Mouse (Mus musculus) megakaryocyte progenitor cell, adult 5-6 weeks (primary cell): ENCODE data around the gene R3hdm1. TPM values are rescaled to one million over a fixed set of nuclear protein-coding genes. Genes with fewer than 3 reads are reported as not detected.
"Not testable (repeated sequence)": the region's sequence is repeated elsewhere in the genome, so short reads cannot be mapped to it uniquely, and the experiment has no call there.

Experiments used
- ATAC-seq: replicated peaks from 2 replicates; pipeline ENCODE4 v1.8.0; 2016; ENCODE audit warnings: mild to moderate bottlenecking, moderate TSS enrichment, inconsistent platforms; ENCODE audit not compliant: poor library complexity
- total RNA-seq, 2 experiments: library from RNA; stranded (forward) in 1 of 2; stranded (reverse) in 1 of 2; fragments of 157-497, 149-512 nt in 1 of 2; fragments of 200-1000 nt in 1 of 2; gene quantifications; 2 replicates each; pipeline versions ENCODE4 v1.2.3 to v1.2.4; 2015 to 2017

Gene R3hdm1
- total RNA-seq, 2 experiments from 2014 or later: 34.4 to 192 TPM

DNA sequence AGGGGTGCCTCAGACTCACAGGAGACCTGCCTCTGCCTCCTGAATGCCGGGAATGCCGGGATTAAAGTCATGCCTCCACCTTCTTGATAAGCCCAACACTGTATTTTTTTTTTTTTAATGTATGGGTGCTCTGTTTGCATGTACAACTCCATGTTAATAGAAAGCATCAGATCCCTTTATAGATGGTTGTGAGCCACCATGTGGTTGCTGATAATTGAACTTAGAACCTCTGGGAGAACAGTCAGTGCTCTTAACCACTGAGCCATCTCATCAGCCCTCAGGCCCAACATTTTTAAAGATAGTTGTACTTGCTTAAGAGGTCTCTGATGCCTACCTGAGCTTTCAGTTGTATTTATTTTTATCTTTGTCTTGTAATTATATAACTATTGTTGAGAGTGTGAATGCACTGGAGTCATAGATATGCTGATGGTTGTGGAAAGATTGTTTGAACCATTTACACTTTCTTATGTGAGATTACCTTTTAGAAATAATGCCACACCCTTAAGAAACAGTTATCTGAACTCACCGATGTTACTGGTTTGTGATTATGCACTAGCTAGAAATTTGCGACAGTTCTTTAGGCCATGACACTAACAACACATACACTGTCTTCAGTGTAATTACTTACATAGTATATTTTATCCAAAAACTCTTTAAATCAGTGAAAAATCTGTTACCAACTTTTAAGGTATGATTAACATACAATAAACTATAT lies 18.0 kb downstream of the R3hdm1 start:
- ATAC-seq: peak; percentile 64

DNA sequence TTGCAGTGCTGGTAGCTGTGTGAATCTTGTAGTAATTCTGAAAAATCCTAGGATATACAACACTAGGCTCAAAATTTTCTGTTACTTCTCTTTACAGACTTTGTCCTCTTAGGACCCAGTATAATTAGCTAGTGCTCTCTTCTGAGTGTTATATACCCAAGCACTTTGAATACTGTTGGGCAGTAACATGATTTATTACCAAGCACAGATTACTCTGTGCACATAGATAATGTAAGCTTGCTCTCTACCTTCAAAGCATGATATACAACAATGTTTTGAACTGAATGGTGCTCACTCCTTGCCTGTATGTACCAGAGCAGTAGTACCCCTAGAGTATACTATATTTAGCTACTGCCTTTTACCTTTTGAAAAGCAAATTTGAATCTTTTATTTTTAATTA lies 33.1 kb downstream of the R3hdm1 start:
- ATAC-seq: not testable (repeated sequence)

DNA sequence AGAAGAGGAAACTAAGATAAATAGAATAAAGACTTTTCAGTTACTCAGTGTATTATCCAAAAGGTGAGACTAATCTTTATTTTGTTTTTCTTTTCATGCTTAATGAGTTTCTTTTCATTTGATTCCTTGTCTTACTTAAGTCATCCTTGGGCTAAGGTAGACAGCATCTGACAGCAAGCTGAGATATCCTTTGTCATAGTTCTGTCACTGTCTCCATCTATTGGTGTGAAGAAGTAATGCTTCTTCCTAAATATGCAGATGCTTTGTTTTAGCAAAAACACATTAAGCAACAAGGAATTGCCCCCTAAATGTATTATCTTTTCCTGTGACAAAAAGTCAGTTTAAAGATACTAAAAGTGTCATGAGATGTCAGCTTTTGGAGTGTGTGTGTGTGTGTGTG lies 37.9 kb downstream of the R3hdm1 start:
- ATAC-seq: peak; percentile 69; the same call in 1 of the 2 replicates

DNA sequence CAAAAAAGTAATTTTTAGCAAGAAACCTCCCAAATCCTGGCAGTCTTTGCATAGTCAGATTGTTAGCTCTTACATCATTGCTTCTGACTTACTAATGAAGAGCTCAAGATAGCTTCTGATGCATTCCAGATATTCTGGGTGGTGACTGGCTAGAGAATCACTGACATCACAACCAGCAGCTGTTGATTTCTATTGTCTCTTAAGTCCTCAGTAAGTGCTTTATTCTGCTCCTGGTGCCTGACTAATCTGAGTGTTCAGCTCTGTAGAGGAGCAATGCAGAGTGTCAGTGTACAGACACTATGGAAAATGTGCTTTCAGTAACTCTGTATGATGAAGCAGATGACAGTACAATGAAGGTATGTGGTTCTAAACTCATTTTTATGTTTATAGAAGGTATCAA lies 38.6 kb downstream of the R3hdm1 start:
- ATAC-seq: no peak

DNA sequence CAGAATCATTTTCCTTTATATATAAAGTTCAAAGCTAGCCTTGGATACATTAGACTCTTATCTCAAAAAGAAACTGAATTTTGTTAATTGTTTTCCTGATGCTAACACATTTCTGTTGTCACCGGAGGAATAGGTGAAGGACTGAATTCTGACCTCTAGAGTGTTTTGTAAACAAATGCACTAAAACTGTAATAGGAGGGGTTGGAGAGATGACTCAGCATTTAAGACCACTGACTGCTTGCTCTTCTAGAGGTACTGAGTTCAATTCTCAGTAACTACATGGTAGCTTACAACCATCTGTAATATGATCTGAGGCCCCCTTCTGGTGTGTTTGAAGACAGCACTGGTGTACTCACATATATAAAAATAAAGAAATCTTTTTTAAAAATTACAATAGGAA lies 63.9 kb downstream of the R3hdm1 start:
- no peak for ATAC-seq

DNA sequence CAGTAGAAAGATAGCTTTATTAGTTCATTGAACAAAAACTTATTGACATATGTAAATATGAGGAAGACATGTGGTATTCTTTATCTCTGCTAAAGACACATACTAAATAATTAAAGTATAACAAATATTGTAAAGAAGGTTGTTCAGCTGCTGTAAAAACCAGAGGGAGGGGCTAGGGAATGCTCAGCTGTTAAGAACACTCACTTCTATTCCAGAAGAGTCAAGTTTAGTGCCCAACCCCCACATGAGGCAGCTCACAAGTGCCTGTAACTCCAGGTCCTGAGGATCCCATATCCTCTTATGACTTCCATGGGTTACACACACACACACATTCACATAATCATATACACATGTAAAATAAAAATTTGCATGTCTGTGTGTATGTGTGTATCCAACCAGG lies 67.0 kb downstream of the R3hdm1 start:
- ATAC-seq: no peak

DNA sequence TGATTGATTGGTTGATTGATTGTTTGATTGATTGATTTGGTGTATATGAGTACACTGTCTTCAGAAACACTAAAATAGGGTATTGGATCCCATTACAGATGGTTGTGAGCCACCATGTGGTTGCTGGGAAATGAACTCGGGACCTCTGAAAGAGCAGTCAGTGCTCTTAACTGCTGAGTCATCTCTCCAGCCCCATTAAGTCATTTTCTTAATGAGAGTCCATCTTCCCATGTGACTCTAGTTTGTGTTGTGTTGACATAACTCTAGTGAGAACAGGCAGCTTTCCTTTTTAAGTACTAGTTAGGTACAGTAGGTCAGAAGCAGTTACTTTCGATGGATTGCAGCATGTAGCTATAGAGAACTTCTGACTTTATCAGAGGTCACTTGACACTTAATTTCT lies 88.3 kb downstream of the R3hdm1 start:
- ATAC-seq: no peak

DNA sequence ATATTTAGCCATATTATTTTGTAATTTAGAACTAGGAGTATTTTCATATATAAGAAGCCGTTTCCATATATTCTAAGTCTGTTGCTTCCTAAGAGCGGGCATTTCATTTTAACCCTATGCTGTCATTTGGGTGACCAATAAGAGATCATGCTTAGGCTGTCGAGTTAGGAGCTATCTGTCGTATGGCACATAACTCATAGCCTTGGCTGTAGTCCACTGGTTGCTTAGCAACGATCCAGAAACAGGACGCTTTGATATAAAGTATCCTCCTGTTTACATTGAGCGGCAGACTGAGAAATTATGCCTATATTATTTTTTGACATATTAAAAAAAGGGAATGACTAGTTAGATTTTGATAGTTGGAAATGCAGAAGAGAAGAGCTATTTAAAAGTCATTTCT lies 89.3 kb downstream of the R3hdm1 start:
- ATAC-seq: no peak

DNA sequence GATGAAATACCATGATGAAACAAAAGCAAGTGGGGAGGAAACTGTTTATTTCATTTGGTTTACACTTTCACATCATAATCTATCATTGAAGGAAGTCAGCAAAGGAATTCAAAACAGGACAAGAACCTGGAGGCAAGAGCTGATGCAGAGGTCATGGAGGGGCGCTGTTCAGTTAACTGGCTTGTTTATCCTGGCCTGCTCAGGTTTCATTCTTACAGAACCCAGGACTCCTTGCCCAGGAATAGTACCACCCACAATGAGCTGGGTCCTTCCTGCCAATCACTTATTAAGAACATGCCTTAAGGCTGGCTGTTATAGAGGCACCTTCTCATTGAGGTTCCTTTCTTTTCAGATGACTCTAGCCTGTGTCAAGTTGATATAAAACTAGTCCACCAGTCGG lies 90.9 kb downstream of the R3hdm1 start:
- ATAC-seq: no peak

DNA sequence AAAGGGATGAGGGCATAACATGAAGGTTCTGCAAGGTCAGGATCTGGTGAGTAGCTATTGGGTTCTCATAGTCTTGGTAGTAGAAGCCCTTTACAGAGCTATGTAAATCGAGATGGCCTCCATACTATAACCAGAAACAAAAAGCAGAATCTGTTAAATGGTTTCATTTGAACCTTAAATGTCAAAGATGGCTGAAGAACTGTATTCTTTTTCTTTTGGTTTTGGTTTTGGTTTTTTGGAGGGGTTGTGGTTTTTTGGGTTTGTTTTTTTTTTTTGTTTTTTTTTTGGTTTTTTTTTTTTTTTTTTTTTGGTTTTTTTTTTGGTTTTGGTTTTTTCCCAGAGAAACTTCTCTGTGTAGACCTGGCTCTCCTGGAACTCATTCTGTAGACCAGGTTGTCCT lies 94.3 kb downstream of the R3hdm1 start:
- no peak for ATAC-seq

DNA sequence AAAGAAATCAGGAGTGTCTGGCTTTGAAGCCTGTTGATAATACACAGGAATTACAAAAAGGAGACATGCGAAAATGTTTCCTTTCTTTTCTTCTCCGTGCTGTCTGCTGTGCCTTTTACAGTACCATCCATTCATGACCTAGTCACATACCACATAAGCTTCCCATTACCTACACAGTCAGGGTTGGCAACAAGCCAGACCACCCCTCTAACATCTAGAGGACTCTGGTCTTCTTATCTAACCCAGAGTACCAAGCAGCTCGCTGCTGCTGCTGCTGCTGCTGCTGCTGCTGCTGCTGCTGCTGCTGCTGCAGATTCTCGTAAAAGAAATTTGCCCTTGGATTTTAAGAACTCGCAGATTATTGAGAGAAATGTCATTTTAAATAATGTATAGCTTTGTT lies 110.2 kb downstream of the R3hdm1 start:
- ATAC-seq: peak; percentile 91

DNA sequence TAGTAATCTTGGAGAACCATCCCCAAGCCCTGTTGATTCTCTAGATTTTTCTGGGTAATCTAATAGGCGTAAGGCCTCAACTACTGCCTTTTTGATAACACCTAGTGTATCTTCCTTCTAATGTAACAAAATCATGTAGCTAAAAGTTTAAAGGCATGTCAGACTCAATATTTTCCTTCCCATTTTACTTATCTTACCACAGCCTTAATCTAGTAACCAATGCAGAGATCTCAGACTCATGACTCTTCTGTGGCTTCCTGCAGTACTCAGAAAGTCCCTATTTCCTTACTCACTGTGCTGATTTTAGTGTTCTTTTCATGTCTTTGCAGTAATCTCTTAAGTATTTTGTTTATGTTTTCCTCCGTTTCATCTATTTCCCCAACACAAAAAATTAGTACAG lies 118.8 kb downstream of the R3hdm1 start:
- ATAC-seq: no peak

DNA sequence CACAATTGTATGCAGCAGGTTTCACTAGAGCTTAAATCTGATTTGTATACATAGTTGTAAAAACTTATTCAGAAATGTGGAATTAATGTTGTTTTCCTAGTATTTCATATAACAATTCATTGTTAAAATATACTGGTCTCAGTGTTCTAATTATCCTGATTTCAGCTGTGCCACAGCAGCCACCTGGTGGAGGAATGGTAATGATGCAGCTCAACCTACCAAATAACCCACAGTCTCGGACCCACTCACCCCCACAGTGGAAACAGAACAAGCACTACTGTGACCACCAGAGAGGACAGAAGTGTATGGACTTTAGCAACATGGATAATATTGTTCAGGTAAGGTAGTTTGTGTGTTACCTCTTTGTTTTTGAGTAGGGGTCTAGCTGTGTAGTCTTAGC lies 120.2 kb downstream of the R3hdm1 start:
- ATAC-seq: peak; percentile 80

DNA sequence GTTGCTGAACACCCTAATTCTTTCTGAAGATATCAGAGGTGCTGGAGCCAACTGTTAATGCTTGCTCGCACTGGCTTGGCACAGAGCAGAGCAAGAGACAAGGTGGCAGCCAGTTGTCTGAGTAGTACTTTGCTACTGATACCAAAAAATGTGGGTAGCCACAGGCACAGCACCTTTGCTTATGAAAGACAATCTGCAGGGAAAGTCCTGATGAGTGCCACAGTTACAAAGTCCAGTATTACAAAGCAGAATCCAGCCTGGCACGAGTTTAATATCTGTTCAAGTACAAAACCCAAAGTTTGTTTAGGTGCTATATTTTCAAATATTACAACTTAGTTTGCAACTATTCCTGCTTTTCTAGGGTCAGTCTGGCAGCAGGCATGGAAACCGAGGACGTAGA lies 132.1 kb downstream of the R3hdm1 start:
- ATAC-seq: no peak

DNA sequence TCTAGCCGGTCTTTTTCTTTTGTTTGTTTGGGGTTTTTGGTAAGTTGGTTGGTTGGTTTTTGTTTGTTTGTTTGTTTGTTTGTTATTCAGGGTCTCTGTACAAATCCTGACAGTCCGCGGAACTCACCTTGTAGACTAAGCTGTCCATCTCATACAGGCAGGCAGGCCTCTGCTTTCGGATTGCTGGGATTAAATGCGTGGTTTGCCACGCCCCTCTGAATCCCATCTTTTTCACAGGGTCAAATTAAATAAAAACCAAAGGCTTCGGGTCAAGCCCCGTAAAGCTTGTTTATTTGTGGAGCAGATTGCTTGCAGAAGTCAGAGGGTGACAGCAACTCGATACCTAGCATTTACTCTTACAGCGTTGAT lies 140.5 kb downstream of the R3hdm1 start, which contains the start of gene Ubxn4:
Gene Ubxn4, plus strand, starts transcription at position 338 of the 369 bp plus-strand sequence.
- ATAC-seq: peak; percentile 6

DNA sequence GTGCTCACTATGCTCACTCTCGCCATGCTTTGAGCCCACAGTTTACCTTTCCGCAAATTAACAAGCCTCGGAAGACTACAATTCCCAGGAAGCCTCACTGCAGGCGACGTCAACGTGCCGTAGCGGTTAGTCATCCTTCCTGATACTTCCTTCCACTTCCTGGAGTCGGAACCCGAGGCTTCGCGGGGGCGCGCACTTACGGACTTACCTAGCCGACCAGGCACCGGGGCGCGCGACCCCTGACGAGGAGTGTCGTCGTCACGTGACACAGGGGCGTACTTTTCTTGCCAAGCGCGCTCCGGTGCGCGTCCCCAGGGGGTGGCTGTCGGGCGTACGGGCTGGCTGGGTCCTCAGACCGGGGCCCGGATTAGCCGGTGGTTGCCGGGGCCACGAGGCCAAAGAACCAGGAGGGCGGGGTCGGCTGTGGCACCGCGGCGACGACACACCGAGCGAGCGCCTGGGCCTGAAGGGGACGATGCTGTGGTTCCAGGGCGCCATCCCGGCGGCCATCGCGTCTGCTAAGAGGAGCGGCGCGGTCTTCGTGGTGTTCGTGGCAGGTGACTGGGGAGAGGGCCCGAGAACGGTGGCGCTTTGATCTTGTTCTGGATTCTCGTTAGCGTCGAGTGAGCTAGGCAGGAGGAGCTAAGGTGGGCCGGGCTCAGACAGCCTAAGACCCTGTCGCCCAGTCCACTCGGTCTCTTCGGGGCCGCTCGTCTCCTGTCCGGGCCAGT lies 141.1 kb downstream of the R3hdm1 start:
- ATAC-seq: peak; percentile 93

DNA sequence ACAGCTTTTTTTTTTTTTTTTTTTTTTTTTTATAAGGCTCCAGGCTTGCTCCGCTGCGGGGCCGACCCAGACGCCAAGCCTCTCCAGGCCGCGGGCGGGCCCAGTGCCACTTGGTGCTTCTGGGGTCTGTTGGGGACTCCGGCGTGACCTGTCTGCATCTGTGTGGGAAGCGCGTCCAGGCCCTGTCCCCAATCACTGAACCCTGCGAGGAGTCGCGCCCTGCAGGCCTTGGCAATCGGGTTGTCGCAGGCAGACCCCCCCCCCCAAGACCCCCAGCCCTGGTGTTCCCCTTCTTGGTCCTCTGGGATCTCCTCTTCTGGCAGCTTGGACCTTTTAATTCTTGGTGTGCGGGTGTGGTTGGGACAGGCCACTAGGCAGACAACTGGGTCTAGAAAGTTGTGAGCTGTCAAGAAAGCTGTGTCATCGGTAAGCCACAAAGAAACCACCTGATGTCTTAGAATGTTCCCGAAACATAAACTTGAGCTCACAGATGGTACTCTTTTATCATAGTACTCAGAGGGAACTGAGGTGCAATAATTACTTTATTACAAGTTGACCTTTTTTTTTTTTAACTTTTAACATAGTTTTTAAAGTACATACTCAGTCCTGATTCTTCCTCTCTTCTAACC lies 141.7 kb downstream of the R3hdm1 start:
- ATAC-seq: peak; percentile 38

DNA sequence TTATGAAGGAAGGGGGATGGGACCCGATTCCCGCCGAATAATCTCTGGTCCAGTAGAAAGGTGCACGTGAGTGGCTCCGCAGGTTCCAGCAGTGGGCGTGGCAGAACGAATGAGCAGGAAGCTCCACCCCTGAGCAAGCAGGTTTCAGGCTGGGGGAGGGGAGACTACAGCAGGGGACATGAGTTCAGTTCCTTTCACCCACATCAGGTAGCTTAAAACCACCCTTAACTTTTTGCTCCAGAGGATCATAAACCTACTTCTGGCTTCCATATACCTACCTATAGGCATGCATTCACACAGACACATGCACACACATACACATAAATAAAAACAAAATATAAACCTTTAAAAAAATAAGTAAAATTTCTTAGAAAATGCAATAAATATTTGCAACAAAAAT lies 164.0 kb downstream of the R3hdm1 start:
- not testable (repeated sequence) for ATAC-seq

DNA sequence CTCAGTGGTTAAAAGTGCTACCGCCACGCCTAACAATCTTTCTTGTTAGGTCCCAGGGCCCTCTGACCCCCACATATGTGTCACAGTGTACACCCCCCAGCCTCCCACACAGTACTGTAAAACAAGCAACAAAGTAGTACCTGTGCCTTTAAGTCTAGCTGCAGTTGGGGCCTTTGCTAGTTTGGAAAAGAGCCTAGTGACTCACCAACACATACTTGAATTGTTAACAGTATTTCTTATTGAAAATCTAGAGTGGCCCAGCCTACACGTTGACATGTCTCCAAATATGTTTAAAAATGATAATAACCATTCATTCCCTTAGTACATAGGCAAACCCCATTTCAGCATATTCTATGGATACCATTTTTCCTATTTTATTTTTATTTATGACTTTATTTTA lies 167.6 kb downstream of the R3hdm1 start:
- ATAC-seq: no peak

DNA sequence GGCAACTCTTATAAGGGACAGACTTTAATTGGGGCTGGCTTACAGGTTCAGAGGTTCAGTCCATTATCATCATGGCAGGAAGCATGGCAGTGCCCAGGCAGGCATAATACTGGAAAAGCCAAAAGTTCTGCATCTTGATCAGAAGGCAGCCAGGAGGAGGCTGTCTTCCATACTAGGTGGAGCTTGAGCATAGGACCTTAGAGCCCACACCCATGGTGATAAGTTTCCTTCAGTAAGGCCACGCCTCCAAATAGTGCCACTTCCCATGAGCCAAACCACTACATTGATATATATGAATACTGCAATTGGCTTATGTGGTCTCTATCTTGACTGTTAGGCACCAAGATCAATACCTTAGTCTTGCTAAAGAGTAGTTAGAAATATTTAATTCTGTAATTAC lies 172.8 kb downstream of the R3hdm1 start:
- peak; percentile 63 for ATAC-seq

DNA sequence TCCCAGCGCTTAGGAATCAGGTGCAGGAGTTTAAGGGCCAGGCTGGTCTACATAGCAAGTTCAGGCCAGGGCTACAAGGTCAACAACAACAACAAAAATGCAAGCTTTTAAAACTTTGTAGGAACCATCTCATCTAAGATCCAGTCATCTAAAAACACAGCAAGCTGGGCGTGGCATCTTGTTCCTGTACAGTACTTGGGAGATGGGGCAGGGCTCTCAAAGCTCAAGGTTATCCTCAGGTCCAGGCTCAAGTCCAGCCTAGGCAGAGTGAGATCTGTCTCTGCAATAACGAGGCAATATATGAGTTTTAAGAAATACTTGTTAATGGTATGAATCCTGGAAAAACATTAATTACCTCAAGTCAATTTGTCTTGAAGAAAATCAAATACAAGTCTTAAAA lies 175.5 kb downstream of the R3hdm1 start:
- ATAC-seq: no peak

DNA sequence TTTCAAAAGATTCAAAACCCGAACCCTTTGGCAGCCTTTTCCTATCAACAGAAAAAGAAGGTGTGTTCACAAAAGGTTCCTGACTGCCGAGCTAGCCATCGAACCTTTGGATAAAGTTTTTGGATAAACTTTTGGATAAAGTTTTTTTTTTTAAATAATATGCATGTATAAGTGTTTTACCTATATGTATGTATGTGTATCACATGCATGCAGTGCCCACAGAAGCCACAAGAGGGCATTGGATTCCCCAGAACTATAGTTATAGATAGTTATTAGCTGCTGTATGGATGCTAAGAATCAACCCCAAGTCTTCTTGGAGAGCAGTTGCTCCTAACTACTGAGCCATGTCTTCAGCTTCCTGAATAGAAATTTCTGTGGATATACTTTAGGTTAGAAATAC lies 178.7 kb downstream of the R3hdm1 start:
- no peak for ATAC-seq
